In genomic region chr9:62979461-62980161, GRCm38 (mm10) we compare ENCODE assay signal across 8 mouse cellular contexts. TPM values are rescaled to one million over a fixed set of nuclear protein-coding genes. Genes with fewer than 3 reads are reported as not detected.
DNase-seq lines count a peak whose midpoint lies in the region; ATAC-seq and TF ChIP-seq lines count a peak whose summit lies in the region.

No protein-coding gene starts in this region.

- H3K4me2 ChIP-seq in kidney, postnatal 0 days (ENCODE audit: low read length) = peak overlapping the region; percentile 59
- peak overlapping the region; percentile 91 for H3K4me2 ChIP-seq in intestine, postnatal 0 days (replicated peaks; ENCODE audit: low read depth)
- H3K4me2 ChIP-seq in neural tube, embryonic 13.5 days = peak overlapping the region; percentile 80

- 3% methylated on average over 17 of the region's 17 CpGs for WGBS in kidney, postnatal 0 days
- 4% methylated on average over 17 of the region's 17 CpGs for WGBS in intestine, postnatal 0 days
- WGBS in neural tube, embryonic 13.5 days = 2% methylated on average over 17 of the region's 17 CpGs

- peak overlapping the region; percentile 98; the same call in 1 of the 2 replicates for H3K27ac ChIP-seq in kidney, postnatal 0 days
- no peak overlapping the region for H3K27ac ChIP-seq in ES-Bruce4 (ENCODE audit: insufficient read depth, low read length)
- no peak overlapping the region for H3K27ac ChIP-seq in intestine, postnatal 0 days (ENCODE audit: low read depth, low read length)
- H3K27ac ChIP-seq in neural tube, embryonic 13.5 days (replicated peaks) = peak overlapping the region; percentile 98

- peaks cover 9% of the 10 kb centered on the region; the same call in 1 of the 2 replicates for H3K4me1 ChIP-seq in kidney, postnatal 0 days (replicated peaks; ENCODE audit: insufficient read depth, low read length)
- H3K4me1 ChIP-seq in ES-Bruce4 (ENCODE audit: control insufficient read depth, insufficient read depth, low read length) = no peaks in the 10 kb centered on the region
- peaks cover 4% of the 10 kb centered on the region; the same call in 1 of the 2 replicates for H3K4me1 ChIP-seq in intestine, postnatal 0 days (replicated peaks; ENCODE audit: control insufficient read depth, insufficient read depth, low read length)
- H3K4me1 ChIP-seq in neural tube, embryonic 13.5 days (replicated peaks) = peaks cover 42% of the 10 kb centered on the region

- no peak for TF ChIP-seq CTCF in kidney, postnatal 0 days (IDR thresholded peaks at IDR 0.05; ENCODE audit: low read depth)
- no peak for TF ChIP-seq CTCF in ES-Bruce4 (IDR thresholded peaks at IDR 0.05; ENCODE audit: low read depth, low read length)
- TF ChIP-seq CTCF in intestine, postnatal 0 days (IDR thresholded peaks at IDR 0.05; ENCODE audit: low read depth) = no peak

- DNase-seq in kidney, postnatal 0 days (ENCODE audit: low spot score) = peak; percentile 25
- DNase-seq in kidney, adult 11 months = no peak
- DNase-seq in embryo, embryonic 9.5 days (ENCODE audit: extremely low spot score) = peak; percentile 8
- DNase-seq in right cerebral cortex, adult 18-20 months = no peak
- DNase-seq in spleen, postnatal 14 days (ENCODE audit: low spot score in 2 of 2) = no peak

- H3K9me3 ChIP-seq in kidney, postnatal 0 days (replicated peaks; ENCODE audit: low read length) = no peaks in the 10 kb centered on the region
- H3K9me3 ChIP-seq in ES-Bruce4 (replicated peaks; ENCODE audit: control insufficient read depth, insufficient read depth, low read length, poor library complexity, severe bottlenecking) = no peaks in the 10 kb centered on the region
- no peaks in the 10 kb centered on the region for H3K9me3 ChIP-seq in intestine, postnatal 0 days (ENCODE audit: control insufficient read depth)
- H3K9me3 ChIP-seq in neural tube, embryonic 13.5 days = no peaks in the 10 kb centered on the region

- H3K36me3 ChIP-seq in kidney, postnatal 0 days (ENCODE audit: insufficient read depth, low read length) = no peaks in the 10 kb centered on the region
- no peaks in the 10 kb centered on the region for H3K36me3 ChIP-seq in ES-Bruce4 (ENCODE audit: control insufficient read depth, insufficient read depth, low read length, poor library complexity, severe bottlenecking)
- no peaks in the 10 kb centered on the region for H3K36me3 ChIP-seq in intestine, postnatal 0 days (ENCODE audit: control insufficient read depth, insufficient read depth)
- H3K36me3 ChIP-seq in neural tube, embryonic 13.5 days = no peaks in the 10 kb centered on the region

- no peak for TF ChIP-seq EP300 in ES-Bruce4 (IDR thresholded peaks at IDR 0.05; ENCODE audit: insufficient read depth, low read depth, low read length)

- H3K4me3 ChIP-seq in kidney, postnatal 0 days (replicated peaks; ENCODE audit: low read depth, low read length) = peak overlapping the region; percentile 97
- peak overlapping the region; percentile 99 for H3K4me3 ChIP-seq in ES-Bruce4 (ENCODE audit: low read depth, low read length)
- H3K4me3 ChIP-seq in intestine, postnatal 0 days (ENCODE audit: low read depth, low read length) = peak overlapping the region; percentile 98
- peak overlapping the region; percentile 96 for H3K4me3 ChIP-seq in neural tube, embryonic 13.5 days

- ATAC-seq in kidney, postnatal 0 days (replicated peaks; ENCODE audit: low FRiP score, low read depth) = no peak
- ATAC-seq in intestine, postnatal 0 days = no peak
- peak; percentile 30; the same call in 1 of the 2 replicates for ATAC-seq in neural tube, embryonic 13.5 days (ENCODE audit: low read depth)

- H3K9ac ChIP-seq in kidney, postnatal 0 days (ENCODE audit: low read depth, low read length) = peak overlapping the region; percentile 92
- peak overlapping the region; percentile 89 for H3K9ac ChIP-seq in ES-Bruce4 (ENCODE audit: low read depth, poor library complexity, severe bottlenecking)
- H3K9ac ChIP-seq in intestine, postnatal 0 days (ENCODE audit: low read depth, low read length) = peak overlapping the region; percentile 96
- H3K9ac ChIP-seq in neural tube, embryonic 13.5 days = peak overlapping the region; percentile 92

- no peaks in the 10 kb centered on the region for H3K27me3 ChIP-seq in kidney, postnatal 0 days (ENCODE audit: insufficient read depth, low read length)
- H3K27me3 ChIP-seq in ES-Bruce4 (ENCODE audit: control insufficient read depth, insufficient read depth, low read length, poor library complexity, severe bottlenecking) = no peaks in the 10 kb centered on the region
- H3K27me3 ChIP-seq in intestine, postnatal 0 days (replicated peaks; ENCODE audit: control insufficient read depth, insufficient read depth, low read length) = no peaks in the 10 kb centered on the region
- H3K27me3 ChIP-seq in neural tube, embryonic 13.5 days = no peaks in the 10 kb centered on the region

- no peak for TF ChIP-seq POLR2A in ES-Bruce4 (IDR thresholded peaks at IDR 0.05; ENCODE audit: insufficient read depth, low read length)

RNA-seq across cellular contexts. Expression of gene Pias1, which starts 8.1 kb away (rescaled TPM):
- 48.6 and 51.5 TPM in 2 replicates for polyA plus RNA-seq in kidney, postnatal 0 days (2015; fragmentation: Nextera tagmentation; extraction: Ambion mirVana)
- 63.8 and 63.9 TPM in 2 replicates for polyA plus RNA-seq in ES-Bruce4 (2011; ENCODE audit: insufficient read depth, insufficient read length, low read depth, missing spikeins)
- polyA plus RNA-seq in intestine, postnatal 0 days (2015; fragmentation: Nextera tagmentation; extraction: Ambion mirVana) = 22.0 and 22.7 TPM in 2 replicates
- polyA plus RNA-seq in neural tube, embryonic 13.5 days (2015; fragmentation: Nextera tagmentation; extraction: Ambion mirVana) = 53.1 and 59.3 TPM in 2 replicates

Comparison
In these comparisons a context has a peak if more than half of its experiments do, and no peak if none do; other contexts are left out.
1. DNase-seq: peak in kidney, postnatal 0 days (single experiment) and embryo, embryonic 9.5 days (single experiment); none in kidney, adult 11 months (single experiment), right cerebral cortex, adult 18-20 months (single experiment) and spleen, postnatal 14 days (0 of 2).
2. H3K27ac ChIP-seq: peak in kidney, postnatal 0 days (single experiment) and neural tube, embryonic 13.5 days (single experiment); none in ES-Bruce4 (single experiment) and intestine, postnatal 0 days (single experiment).
3. Peak in every context shown above with its lines, with median percentiles within 50 percentile points of each other: H3K4me2 ChIP-seq, H3K4me3 ChIP-seq and H3K9ac ChIP-seq.